Mouse (Mus musculus): ENCODE data around the gene Arhgef39.

GRCm38 (mm10) chr4:43546375-43547047 is 47.0 kb upstream of the Arhgef39 start:
- TF ChIP-seq CTCF (IDR thresholded peaks at IDR 0.05; ENCODE audit: low read depth) (no peak), EP300 (IDR thresholded peaks at IDR 0.05; ENCODE audit: low read depth) (no peak)
